Mouse (Mus musculus) liver, embryonic 12.5 days (tissue): Measurements from ENCODE around the gene Ier2. TPM values are rescaled to one million over a fixed set of nuclear protein-coding genes. Genes with fewer than 3 reads are reported as not detected.

ENCODE experiments used
- ATAC-seq: fragments of 200-750 bp; cut with Nextera tagmentation; 2 replicates; pipeline ENCODE4 v1.8.0; 2017; ENCODE audit warnings: moderate number of reproducible peaks, mild to moderate bottlenecking, moderate library complexity
- H3K27ac ChIP-seq: fragments of 300-500 bp; sonication (generic); 2 replicates; pipeline ENCODE4 v1.5.1; 2016; ENCODE audit warnings: mild to moderate bottlenecking
- H3K27me3 ChIP-seq: fragments of 300-500 bp; sonication (generic); replicated peaks from 2 replicates; pipeline ENCODE4 v1.6.1; 2016; ENCODE audit warnings: mild to moderate bottlenecking, moderate library complexity
- H3K36me3 ChIP-seq: fragments of 300-500 bp; sonication (generic); 2 replicates; pipeline ENCODE4 v1.6.1; 2016; ENCODE audit warnings: mild to moderate bottlenecking, moderate library complexity
- H3K4me1 ChIP-seq: fragments of 300-500 bp; sonication (generic); 2 replicates; pipeline ENCODE4 v1.6.1; 2016
- H3K4me2 ChIP-seq: fragments of 300-500 bp; sonication (generic); 2 replicates; pipeline ENCODE4 v1.6.1; 2016; ENCODE audit warnings: mild to moderate bottlenecking, moderate library complexity
- H3K4me3 ChIP-seq: fragments of 300-500 bp; sonication (generic); 2 replicates; pipeline ENCODE4 v1.5.1; 2016; ENCODE audit warnings: mild to moderate bottlenecking, moderate library complexity
- H3K9ac ChIP-seq: fragments of 300-500 bp; sonication (generic); 2 replicates; pipeline ENCODE4 v1.6.1; 2016; ENCODE audit warnings: mild to moderate bottlenecking, moderate library complexity
- H3K9me3 ChIP-seq: fragments of 300-500 bp; sonication (generic); replicated peaks from 2 replicates; pipeline ENCODE4 v1.6.1; 2016; ENCODE audit warnings: mild to moderate bottlenecking, moderate library complexity
- WGBS: fragments of 180-500 bp; shearing (Covaris S2); methylation state at CpG from one replicate; pipeline ENCODE4 v1.1.7; 2016; ENCODE audit not compliant: insufficient replicate concordance; 5-methylcytosine and 5-hydroxymethylcytosine counted together
- polyA plus RNA-seq: library from polyadenylated mRNA; unstranded; fragments of >200 nt; fragmentation: Nextera tagmentation; extraction: Ambion mirVana; gene quantifications from 2 replicates; pipeline ENCODE4 v1.2.1, GENCODE M21; 2016

The Ier2 gene
- polyA plus RNA-seq, 1 experiment from 2014 or later = 36.4 TPM

GRCm38 (mm10) chr8:84668731-84669485 is 6.3 kb upstream of the Ier2 start:
- H3K4me1 ChIP-seq = peaks cover 51% of the 10 kb centered on the region
- no peak overlapping the region for H3K4me3 ChIP-seq
- H3K36me3 ChIP-seq = peaks cover 44% of the 10 kb centered on the region
- H3K9me3 ChIP-seq = no peaks in the 10 kb centered on the region
- H3K9ac ChIP-seq = no peak overlapping the region
- no peak overlapping the region for H3K27ac ChIP-seq
- H3K4me2 ChIP-seq = no peak overlapping the region
- WGBS = 52% methylated on average over 6 of the region's 6 CpGs
- H3K27me3 ChIP-seq = no peaks in the 10 kb centered on the region
- no peak for ATAC-seq

GRCm38 (mm10) chr8:84668081-84668480 is 5.4 kb upstream of the Ier2 start:
- Histone ChIP-seq H3K4me1 (peaks cover 58% of the 10 kb centered on the region), H3K4me2 (no peak overlapping the region), H3K9ac (no peak overlapping the region), H3K4me3 (no peak overlapping the region), H3K27ac (no peak overlapping the region), H3K9me3 (no peaks in the 10 kb centered on the region), H3K27me3 (no peaks in the 10 kb centered on the region), H3K36me3 (peaks cover 36% of the 10 kb centered on the region)
- WGBS = 53% methylated on average over 1 of the region's 1 CpGs
- ATAC-seq = no peak

GRCm38 (mm10) chr8:84665385-84665893 is 2.8 kb upstream of the Ier2 start:
- 2% methylated on average over 14 of the region's 14 CpGs for WGBS
- ATAC-seq = peak; percentile 6
- H3K4me1 ChIP-seq = peaks cover 70% of the 10 kb centered on the region
- no peaks in the 10 kb centered on the region for H3K27me3 ChIP-seq
- peak overlapping the region; percentile 92 for H3K9ac ChIP-seq
- H3K4me2 ChIP-seq = peak overlapping the region; percentile 98
- H3K4me3 ChIP-seq = peak overlapping the region; percentile 75
- peaks cover 9% of the 10 kb centered on the region; the same call in 1 of the 2 replicates for H3K36me3 ChIP-seq
- H3K9me3 ChIP-seq = no peaks in the 10 kb centered on the region
- peak overlapping the region; percentile 98 for H3K27ac ChIP-seq

- H3K36me3 ChIP-seq = peaks cover 4% of the 10 kb centered on the region; the same call in 1 of the 2 replicates
- peaks cover 72% of the 10 kb centered on the region for H3K4me1 ChIP-seq
- peak overlapping the region; percentile 98 for H3K4me2 ChIP-seq
- peak overlapping the region; percentile 75 for H3K4me3 ChIP-seq
- ATAC-seq = peak; percentile 49
- no peaks in the 10 kb centered on the region for H3K9me3 ChIP-seq
- H3K9ac ChIP-seq = peak overlapping the region; percentile 92
- no peaks in the 10 kb centered on the region for H3K27me3 ChIP-seq
- peak overlapping the region; percentile 98 for H3K27ac ChIP-seq
- WGBS = under 1% methylated on average over 29 of the region's 29 CpGs
These were observed 2.1 kb upstream of the Ier2 start for GRCm38 (mm10) chr8:84664566-84665384.

GRCm38 (mm10) chr8:84663483-84664327 is 1.1 kb upstream of the Ier2 start:
- ATAC-seq = peak; percentile 80
- H3K9ac ChIP-seq = peak overlapping the region; percentile 92
- peak overlapping the region; percentile 98 for H3K4me2 ChIP-seq
- H3K27me3 ChIP-seq = no peaks in the 10 kb centered on the region
- H3K9me3 ChIP-seq = no peaks in the 10 kb centered on the region
- peak overlapping the region; percentile 75 for H3K4me3 ChIP-seq
- H3K27ac ChIP-seq = peak overlapping the region; percentile 98
- H3K36me3 ChIP-seq = peaks cover 4% of the 10 kb centered on the region; the same call in 1 of the 2 replicates
- WGBS = 3% methylated on average over 43 of the region's 43 CpGs
- peaks cover 75% of the 10 kb centered on the region for H3K4me1 ChIP-seq

- no peaks in the 10 kb centered on the region for H3K9me3 ChIP-seq
- peak overlapping the region; percentile 75 for H3K4me3 ChIP-seq
- no peaks in the 10 kb centered on the region for H3K36me3 ChIP-seq
- peak overlapping the region; percentile 98 for H3K4me2 ChIP-seq
- H3K4me1 ChIP-seq = peaks cover 78% of the 10 kb centered on the region
- no peaks in the 10 kb centered on the region for H3K27me3 ChIP-seq
- peak overlapping the region; percentile 98 for H3K27ac ChIP-seq
- ATAC-seq = 0 out of 2 replicates have a peak, but pooled peaks have one; percentile 1
- peak overlapping the region; percentile 92 for H3K9ac ChIP-seq
- WGBS = 1% methylated on average over 60 of the region's 61 CpGs
These were observed 586 bp downstream of the Ier2 start for GRCm38 (mm10) chr8:84661961-84662571.

- Histone ChIP-seq H3K4me1 (peaks cover 78% of the 10 kb centered on the region), H3K4me3 (peak overlapping the region; percentile 75), H3K27me3 (no peaks in the 10 kb centered on the region), H3K9ac (peak overlapping the region; percentile 92), H3K4me2 (peak overlapping the region; percentile 98), H3K36me3 (no peaks in the 10 kb centered on the region), H3K9me3 (no peaks in the 10 kb centered on the region), H3K27ac (peak overlapping the region; percentile 98)
- ATAC-seq = peak; percentile 61
- WGBS = 0% methylated on average over 24 of the region's 24 CpGs
These were observed 1.2 kb downstream of the Ier2 start for GRCm38 (mm10) chr8:84661458-84661871.

GRCm38 (mm10) chr8:84660819-84661457 is 1.7 kb downstream of the Ier2 start:
- peak overlapping the region; percentile 98 for H3K27ac ChIP-seq
- no peak for ATAC-seq
- peaks cover 3% of the 10 kb centered on the region for H3K27me3 ChIP-seq
- peak overlapping the region; percentile 75 for H3K4me3 ChIP-seq
- peaks cover 78% of the 10 kb centered on the region for H3K4me1 ChIP-seq
- H3K9ac ChIP-seq = peak overlapping the region; percentile 92
- peak overlapping the region; percentile 98 for H3K4me2 ChIP-seq
- H3K9me3 ChIP-seq = no peaks in the 10 kb centered on the region
- 1% methylated on average over 20 of the region's 20 CpGs for WGBS
- H3K36me3 ChIP-seq = no peaks in the 10 kb centered on the region

- H3K27ac ChIP-seq = peak overlapping the region; percentile 98
- no peak for ATAC-seq
- peak overlapping the region; percentile 75 for H3K4me3 ChIP-seq
- peak overlapping the region; percentile 92 for H3K9ac ChIP-seq
- peaks cover 78% of the 10 kb centered on the region for H3K4me1 ChIP-seq
- H3K27me3 ChIP-seq = peaks cover 11% of the 10 kb centered on the region
- H3K4me2 ChIP-seq = peak overlapping the region; percentile 98
- H3K9me3 ChIP-seq = no peaks in the 10 kb centered on the region
- H3K36me3 ChIP-seq = no peaks in the 10 kb centered on the region
- WGBS = 3% methylated on average over 33 of the region's 33 CpGs
These were observed 2.5 kb downstream of the Ier2 start for GRCm38 (mm10) chr8:84659936-84660818.

GRCm38 (mm10) chr8:84658951-84659350 is 3.7 kb downstream of the Ier2 start:
- Histone ChIP-seq H3K4me3 (no peak overlapping the region), H3K4me2 (no peak overlapping the region), H3K36me3 (no peaks in the 10 kb centered on the region), H3K9me3 (no peaks in the 10 kb centered on the region), H3K27ac (peak overlapping the region; percentile 98; the same call in 1 of the 2 replicates), H3K27me3 (peaks cover 17% of the 10 kb centered on the region), H3K9ac (no peak overlapping the region), H3K4me1 (peaks cover 85% of the 10 kb centered on the region)
- no peak for ATAC-seq
- 21% methylated on average over 1 of the region's 1 CpGs for WGBS
